Mouse (Mus musculus) R1 (cell line): Measurements from ENCODE around the gene Zfp811.
"Not testable (repeated sequence)": the region's sequence is repeated elsewhere in the genome, so short reads cannot be mapped to it uniquely, and the experiment has no call there.

Source experiments
- DNase-seq: peaks from one replicate; pipeline ENCODE4 v3.0.0-alpha.2; 2018; ENCODE audit warnings: low read depth, low spot score

Gene Zfp811

DNA sequence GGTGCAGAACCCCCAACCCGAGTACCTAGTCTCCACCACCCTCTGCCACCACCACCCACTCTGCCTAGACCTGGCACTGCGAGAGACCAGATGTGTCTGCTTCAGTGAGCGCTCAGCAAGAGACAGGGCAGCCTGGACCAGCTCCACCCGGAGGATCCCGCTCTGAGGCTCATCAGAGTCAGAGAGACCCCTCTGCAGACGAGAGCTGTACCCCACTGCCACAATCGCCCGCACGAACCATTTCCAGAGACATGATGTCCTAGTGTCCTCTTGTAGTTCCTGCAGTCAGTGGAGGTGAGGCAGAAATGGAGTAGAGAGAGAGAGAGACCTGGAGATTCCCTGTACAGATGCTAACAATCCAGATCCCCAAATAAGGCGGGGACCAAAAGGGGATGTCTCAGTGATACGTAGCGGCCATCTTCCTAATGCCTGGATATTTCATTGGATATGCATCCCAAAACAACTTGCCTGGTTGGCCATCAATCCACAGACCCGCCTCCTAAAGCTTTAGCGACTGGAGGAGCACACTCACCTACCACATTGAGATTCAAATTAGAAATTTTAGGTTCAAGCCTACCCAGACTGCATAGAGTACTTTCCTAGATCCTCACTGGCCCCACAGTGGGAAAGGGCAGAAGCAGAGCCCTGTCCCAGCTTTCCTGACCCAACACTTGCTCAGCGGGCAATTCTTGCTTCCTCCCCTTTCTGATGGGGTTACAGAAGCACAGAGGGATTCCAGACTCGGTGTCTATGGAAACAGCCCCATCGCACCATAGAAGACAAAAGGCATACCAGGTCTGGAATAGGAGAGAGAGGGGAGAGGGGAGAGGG is at the start of gene Zfp811:
Zfp811 (minus strand) TSS at position 388 of the 831 bp plus-strand sequence.
- peak; percentile 97 for DNase-seq

DNA sequence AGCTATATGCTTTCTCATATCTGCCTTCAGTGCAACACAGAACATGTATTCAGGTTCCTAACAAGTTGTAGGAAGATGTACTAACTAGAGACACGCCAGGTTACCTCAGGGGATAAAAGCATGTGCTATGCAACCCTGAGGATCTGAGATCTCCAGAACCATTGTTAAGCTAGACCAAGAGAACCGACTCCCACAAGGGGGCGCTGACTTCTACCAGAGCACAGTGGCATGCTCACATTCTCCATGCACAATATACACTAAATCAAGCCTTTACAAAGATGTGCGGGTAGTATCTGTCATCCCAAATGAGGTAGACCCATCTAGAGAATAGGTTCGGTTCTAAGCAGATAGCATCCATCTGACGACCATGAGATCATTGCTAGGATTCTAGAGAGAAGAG is 47.0 kb upstream of the Zfp811 start:
- not testable (repeated sequence) for DNase-seq

DNA sequence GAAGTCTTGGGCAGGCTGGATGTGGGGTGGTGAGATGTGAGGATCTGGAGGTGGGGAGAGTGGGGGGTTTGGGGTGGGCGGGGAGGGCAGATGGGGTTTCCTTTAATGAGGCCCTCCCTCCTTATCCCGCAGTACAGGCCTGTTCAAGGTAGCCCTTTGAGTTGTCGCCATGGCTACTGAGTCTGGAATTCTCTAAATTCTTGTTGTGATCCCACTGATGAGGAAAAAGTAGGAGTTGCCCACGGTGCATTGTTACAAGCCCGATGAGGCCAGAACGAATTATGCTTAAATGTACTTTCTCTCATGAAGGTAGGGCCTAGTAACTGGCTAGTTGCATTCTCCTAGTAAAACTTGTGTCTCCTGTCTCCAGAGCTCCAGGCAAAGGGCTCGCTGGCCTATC is 41.9 kb upstream of the Zfp811 start:
- peak; percentile 85 for DNase-seq

DNA sequence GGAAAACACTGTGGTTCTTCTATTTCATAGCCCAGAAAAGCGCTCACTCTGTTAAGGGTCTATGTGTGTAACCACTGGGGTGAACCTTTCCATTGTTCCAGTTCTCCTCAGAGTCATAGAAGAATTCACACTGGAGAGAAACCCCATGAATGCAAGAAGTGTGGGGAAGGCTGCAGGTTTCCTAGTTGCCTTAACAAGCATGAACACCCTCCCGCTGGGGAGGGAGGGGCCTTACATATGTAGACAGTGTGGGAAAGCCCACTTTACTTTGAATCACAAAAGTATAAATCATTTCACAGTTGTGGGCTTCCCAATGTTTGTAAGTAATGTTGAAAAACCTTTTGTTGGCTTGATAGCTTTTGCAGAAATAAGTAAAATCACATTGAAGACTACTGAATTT is 31.7 kb upstream of the Zfp811 start:
- peak; percentile 56 for DNase-seq

DNA sequence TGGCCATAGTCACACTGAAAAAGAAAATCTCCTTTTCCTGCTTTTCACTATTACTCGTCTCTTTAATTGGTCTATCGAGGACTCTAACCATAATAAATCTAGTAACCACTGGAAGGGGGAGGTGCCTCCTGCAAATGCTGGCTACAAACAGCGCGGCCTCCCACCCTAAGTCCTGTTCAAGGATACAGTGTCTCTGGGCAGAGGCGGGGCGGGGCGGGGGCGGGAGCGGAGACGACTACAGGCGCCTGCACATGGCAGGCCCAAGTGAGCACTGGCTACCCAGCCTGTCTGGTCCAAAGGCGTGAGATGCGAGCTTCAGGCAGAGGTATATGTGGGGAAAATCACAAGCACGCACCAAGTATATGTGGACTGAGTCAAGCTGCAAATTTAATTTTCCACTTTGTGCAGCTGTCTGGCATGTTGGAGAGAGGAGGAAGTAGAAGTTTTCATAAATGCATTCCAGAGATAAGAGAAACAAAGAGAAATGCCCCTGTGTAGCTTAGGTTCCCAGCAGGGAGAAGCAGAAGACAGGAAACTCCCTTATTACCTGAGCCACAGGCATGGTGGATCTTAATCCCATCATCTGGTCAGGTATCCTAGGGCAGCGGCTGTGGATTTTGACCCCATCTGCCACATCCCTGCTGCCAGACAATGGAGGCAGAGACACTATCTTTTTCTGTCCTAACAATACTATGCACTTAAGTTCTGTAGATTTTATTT is 29.5 kb upstream of the Zfp811 start:
- peak; percentile 59 for DNase-seq

DNA sequence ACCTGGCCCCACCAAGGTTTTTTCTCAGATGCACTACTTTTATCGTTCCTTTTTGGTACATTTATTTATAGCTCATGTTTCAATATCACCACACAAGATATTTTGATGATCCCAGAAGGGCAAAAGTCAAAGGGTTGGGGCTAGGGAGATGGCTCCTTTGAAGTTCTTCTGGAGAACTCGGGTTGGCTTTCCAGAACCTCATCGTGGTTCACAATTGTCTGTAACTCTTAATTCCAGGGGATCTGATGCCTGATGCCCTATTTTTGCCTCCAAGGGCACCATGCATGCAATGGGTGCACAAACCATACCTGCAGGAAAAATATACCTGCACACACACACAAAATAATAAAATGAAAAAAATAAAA is 20.7 kb upstream of the Zfp811 start:
- no peak for DNase-seq

DNA sequence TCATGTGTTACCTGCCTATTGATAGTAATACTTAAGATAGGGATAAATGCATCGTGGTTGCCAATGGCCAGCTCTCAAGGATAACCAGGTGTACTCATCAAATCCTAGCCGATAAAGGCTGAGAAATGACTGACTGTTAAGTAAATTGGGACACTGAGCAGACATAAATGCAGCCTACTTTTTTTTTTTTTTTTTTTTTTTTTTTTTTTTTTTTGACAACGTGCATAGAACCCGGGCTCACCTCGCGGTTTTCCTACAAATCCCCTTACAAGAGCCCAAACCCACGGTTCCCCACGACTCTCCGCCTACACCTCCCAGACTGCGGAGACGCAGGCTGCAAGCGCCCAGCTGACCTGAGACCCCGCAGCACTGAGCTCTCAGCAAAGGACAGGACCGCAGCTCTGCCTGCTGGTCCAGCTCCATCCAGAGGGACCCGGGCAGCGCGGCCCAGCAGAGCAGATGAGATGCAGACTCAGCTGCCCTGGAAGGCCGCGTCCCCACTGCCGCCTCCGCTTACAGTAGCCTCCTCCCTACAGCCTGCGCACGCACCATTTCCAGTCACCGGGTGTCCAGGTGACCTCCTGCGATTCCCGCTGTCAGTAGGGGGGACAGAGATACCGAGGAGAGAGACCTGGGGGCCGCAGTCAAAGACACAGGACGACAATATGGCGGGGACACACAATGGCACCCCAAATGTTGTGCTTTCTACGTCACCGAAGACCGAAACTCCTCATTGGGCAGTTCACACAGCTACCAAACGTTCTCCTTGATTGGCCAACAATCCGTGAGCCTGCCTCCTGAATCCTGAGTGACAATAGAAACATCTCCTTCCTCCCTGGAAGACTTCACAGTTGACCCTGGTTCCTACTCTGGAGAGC is 20.0 kb upstream of the Zfp811 start, which contains the start of gene Zfp799:
Zfp799 (minus strand) TSS at position 722 of the 878 bp plus-strand sequence.
- DNase-seq, result peak; percentile 96

DNA sequence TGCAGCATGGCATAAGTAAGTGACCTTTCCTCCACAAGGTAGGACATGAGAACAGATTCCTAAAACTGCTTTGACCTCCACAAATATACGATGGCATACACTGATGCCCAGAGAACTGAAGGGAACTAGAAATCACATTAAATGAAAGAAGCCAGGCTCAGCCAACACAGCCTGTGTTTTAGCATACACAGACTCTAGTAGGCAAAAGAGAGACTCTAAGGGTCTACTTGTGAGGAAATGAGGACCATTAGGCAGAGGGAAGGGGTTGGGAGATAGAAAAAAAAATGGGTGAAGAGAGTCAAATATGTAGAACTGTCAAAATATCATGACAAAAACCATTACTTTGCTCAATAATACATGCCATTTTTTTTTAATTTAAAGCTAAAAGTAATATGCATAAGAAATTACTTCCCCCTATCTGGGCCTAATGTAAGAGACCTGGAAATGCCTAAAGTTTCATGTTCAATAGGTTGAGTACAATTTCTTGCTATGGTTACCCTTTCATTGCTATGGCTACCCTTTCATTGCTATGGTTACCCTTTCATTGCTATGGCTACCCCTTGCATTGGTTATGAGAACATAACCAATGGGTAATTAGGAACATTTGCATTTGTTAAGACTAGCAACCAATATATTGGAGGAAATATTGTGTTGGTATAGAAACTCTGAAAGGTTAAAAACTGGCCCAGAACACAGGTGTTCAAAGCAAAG is 6.5 kb upstream of the Zfp811 start:
- no peak for DNase-seq

DNA sequence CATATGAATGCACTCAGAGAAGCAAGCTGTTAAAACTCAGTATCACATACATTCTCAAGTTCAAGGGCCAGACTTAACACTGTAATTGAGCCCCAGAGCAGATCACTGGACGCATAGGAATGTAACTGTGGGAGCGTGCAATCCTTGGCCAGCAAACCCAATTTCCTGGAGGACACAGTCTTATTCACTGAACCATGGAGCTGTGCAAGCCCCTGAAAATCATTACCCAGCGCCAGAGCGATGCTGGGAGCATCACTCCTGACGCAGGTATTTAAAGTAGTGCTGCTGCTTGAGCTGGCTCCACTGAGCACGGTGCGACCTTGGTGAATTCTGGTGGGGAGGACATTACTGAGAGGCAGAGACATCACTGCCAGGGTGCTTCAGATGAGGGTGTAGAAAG is 4.4 kb upstream of the Zfp811 start:
- DNase-seq, result no peak

DNA sequence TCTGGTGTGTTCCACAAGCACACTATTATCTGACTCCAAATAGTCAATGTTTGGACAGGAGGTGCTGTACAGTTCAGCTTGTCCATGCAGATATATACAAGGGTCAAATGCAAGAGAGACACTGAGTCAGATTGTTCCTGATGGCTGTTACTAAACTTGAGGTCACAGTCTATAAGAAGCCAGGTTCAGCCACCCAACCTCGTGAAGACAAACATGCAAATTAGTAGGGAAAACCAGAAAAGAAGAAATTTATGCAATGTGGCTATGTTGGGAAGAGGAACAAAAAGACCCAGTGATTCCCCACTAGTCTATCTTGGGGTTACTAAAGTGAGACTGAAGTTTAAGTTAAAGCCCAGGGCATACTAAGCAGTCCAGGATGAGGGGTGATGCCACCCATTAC is 917 bp upstream of the Zfp811 start:
- DNase-seq, result no peak

DNA sequence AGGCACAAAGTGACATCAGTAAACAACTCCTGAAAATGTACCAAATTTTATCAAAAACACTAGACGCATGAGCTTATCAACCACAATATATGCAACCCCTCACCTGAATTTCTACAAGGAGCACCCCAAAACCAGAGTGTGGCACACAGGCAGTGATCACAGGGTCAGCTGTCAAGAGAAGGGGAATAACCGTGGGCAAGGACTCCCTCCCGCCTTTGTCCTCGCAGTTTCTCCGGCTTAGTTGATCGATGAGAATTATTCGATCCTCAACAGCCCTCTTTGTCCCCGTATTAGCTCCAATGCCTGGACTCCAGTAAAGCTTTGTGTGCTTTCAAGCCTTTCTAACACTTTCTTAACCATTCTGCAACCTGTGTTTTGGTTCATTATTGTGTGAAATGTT is 810 bp downstream of the Zfp811 start:
- no peak for DNase-seq

DNA sequence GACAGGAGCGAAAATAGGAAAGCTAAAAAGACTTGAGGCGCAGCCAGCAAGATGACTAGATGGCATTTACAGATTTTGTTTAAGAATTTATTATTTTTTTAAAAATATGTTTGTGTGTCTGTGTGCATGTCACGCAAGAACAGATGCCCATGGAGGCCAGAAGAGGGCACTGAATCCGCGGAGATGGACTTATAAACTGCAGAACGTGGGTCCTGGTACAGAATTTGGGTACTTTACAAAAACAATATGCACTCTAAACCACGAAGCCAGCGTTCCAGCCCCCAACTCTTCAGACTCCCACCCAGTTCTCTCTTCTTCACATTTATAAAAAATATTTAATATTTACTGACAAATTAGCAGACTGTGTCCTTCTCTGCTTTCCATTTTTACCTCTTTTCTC is 20.5 kb downstream of the Zfp811 start:
- DNase-seq, result no peak

DNA sequence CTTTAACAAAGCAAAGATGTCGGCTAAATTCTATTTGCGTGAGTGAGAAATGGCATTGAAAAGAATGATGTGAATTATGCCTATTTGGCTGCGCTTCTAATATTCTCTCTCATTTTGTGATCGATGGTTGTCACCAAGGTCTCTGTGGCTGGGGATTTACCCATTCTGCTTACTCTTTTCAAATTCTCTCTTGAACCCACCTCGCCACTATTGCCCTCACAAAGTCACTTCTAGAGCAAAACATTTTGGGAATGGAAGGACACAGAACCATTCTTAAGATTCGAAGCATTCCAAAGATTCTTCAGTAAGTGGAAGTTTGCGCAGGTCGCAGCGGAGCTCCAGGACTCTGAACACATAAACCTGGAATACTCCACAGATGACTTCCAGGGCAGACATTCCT is 21.2 kb downstream of the Zfp811 start:
- DNase-seq, result peak; percentile 56

DNA sequence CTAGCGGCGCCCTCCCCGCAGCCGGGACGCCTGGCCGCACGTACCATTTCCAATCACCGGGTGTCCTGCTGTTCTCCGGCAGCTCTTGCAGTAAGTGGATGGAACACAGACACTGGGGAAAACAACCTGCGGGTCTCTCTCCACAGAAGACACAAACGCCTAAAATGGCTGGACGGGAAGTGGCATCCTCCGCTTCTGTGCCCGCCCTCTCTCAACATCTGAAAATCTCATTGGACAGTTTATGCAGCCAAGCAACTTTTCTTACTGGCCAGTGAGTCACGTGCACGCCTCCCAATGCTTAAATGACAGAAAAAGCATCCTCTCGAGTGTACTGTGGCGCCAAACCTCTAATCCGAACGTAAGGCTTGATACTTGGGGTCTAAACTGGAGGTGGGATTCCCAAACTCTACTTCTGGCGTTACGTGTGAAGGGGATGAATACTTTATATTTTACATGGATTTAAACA is 21.6 kb downstream of the Zfp811 start, which contains the start of gene Zfp871:
Zfp871 (minus strand) TSS at position 194 of the 466 bp plus-strand sequence.
- DNase-seq, result peak; percentile 98

DNA sequence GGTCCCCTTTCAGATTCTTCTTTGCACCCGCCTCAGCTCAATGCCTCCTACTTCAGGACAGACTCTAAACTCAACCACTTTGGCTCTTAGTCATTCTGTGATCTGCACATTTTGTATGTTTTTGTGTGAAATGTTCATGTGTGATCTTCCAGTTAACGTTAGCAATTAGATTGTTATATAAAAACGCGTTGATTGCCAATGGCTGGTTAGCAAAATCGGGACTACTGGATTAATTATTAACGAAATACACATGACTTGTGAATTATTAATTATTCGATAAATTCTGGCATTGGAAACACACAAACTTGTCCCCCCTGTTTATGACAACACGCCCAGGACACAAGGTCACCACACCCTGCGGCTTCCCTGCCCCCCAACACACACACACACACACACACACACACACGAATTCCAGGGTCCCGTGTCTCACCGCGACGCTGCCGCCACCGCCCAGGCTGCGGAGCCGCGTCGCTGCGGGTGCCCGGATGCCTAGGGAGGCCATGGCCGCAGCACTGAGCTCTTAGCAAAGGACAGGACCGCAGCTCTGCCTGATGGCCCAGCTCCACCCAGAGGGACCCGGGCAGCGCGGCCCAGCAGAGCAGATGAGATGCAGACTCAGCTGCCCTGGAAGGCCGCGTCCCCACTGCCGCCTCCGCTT is 22.2 kb downstream of the Zfp811 start:
- DNase-seq, result peak; percentile 53

DNA sequence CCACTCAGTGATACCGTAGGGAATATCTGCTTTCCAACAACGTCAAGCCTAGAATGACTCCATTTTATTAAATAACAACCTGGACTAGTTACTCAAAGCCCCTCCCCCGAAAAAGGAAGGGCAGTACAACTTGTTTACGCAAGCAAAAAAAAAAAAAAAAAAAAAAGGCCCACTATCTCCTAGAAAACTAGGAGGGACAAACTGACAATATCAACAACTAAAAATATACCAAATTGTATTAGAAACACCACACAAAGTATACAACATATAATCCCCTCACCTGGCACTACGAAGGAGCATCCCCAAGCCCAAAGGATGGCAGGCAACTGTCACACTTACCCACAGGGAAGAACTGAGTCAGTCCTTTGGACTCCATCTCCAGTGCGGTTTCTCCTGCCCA is 22.8 kb downstream of the Zfp811 start:
- DNase-seq, result no peak

DNA sequence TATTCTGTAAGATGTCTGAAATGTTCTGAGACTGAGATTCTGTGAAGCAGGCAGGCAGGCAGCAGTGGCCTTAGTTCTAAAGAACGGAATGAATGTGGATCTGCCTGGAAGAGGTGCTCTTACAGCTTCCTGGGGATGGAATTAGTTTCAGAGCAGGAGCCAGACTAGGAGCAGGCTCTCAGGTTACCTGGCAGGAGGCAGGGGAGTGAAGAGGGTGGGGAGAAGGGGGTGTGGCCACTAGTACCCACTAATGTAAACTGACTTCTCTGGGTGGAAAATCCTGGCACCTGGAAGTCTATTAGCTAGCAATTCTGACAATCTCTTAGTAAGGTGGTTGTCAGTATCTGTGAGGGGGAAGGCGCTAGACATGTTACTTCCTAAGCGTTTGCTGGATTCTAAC is 24.1 kb downstream of the Zfp811 start:
- no peak for DNase-seq

DNA sequence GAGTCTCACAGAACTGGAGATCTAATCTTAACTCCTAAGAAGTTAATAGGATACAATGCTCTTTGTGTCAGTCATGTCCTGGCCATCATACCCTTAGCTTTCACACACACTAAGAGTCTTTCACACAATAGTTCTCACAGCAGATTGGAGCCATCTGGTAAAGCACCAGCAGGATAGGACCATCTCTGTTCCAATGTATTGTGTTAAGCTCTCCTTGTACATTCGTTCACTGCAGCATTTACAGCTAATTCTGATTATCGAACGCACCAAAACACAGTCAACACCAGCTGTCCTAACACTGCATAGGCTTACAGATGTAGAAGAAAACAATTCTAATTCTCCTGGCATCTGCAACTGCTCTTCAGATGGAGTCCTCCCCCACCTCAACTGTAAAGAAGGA is 32.2 kb downstream of the Zfp811 start:
- no peak for DNase-seq

DNA sequence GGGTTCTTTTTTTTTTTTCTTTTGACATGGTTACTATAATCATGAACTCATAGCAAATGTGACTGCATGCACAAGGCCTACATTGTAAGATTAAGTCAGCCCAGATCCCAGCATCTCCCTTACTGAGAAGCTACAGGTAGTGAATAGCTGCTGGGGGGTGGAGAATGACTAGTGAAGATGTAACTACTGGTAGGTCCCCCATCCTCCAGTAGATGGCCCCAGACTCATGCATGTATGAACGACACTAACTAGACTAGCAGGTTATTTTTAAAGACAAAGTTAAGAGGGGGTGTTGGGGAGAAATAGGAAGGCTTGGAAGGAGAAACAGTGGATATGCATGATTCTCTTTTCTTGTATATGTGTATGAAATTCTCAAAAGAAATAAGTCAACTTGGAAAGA is 38.5 kb downstream of the Zfp811 start:
- DNase-seq, result peak; percentile 48

DNA sequence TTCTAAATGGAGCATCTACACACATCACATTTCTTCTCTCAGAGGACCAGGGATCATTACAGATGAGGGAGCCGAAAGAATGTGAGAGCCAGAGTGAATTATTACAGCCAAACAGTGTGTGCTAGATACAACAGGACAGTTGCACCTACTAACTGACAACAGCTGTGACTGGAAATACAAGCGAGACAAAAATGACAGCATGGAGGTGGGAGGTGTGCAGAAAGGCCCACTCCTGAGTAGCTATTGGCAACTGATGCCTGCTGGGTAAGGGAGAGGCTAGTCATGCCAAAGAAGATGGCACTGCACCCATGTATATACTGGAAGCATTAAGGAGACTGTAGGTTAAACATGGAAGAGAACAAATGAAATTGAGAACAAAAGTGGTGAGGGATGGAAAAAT is 43.3 kb downstream of the Zfp811 start:
- DNase-seq, result no peak

DNA sequence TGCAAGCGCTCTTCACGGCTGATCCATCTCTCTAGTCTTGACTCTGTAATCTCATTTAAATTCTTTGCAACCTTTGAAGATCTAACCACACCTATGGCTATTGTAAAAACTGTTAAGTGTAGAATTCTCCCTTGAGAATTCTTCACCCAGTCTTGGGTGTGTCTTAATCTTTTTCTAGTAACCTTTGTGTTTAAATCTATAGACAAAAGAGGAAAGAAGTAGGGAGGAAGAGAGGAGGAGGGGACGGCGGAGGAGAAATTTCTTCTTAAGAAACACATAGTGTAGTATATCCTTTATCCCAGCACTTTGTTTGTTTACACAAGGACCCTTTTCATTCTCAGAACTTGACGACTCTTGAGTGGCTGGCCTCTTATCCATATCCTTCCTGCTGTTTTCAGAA is 52.4 kb downstream of the Zfp811 start:
- peak; percentile 86 for DNase-seq
